Mouse (Mus musculus) adrenal gland, adult 18-20 months (tissue): ENCODE measurements around the gene Muc5ac. TPM values are rescaled to one million over a fixed set of nuclear protein-coding genes. Genes with fewer than 3 reads are reported as not detected.

ENCODE experiments used
- DNase-seq, 2 experiments: peaks; one replicate each; pipeline ENCODE4 v3.0.0; 2021 to 2022; ENCODE audit warnings: low spot score in 2 of 2
- total RNA-seq, 2 experiments: library from RNA; stranded (reverse); gene quantifications; 1 replicate in 1 of 2; 2 replicates in 1 of 2; pipeline ENCODE4 v1.2.3; 2021

Muc5ac gene
- total RNA-seq, 2 experiments from 2014 or later = not detected

- no peak for DNase-seq
These were observed 35.6 kb downstream of the Muc5ac start for GRCm38 (mm10) chr7:141824398-141824797.

- DNase-seq = no peak
These were observed 47.2 kb downstream of the Muc5ac start for GRCm38 (mm10) chr7:141835941-141836340.

- DNase-seq = no peak
These were observed 47.7 kb downstream of the Muc5ac start for GRCm38 (mm10) chr7:141836423-141836822.

- DNase-seq = no peak
These were observed 50.0 kb downstream of the Muc5ac start, which contains the start of gene Muc5b for GRCm38 (mm10) chr7:141838779-141839178. TSS of gene Muc5b (plus strand) at chr7:141839070.

- DNase-seq = no peak
These were observed 51.6 kb downstream of the Muc5ac start for GRCm38 (mm10) chr7:141840354-141840753.

GRCm38 (mm10) chr7:141861046-141861445 is 72.3 kb downstream of the Muc5ac start:
- DNase-seq = no peak

Other genes with a start within 250 kb of the Muc5ac start
- 10 to 100 TPM; 54.5 to 59.0 TPM for gene Chid1, start 249.1 kb upstream of the Muc5ac start, total RNA-seq
- gene Ap2a2, start 226.8 kb upstream of the Muc5ac start, total RNA-seq = 10 to 100 TPM; 56.4 to 83.8 TPM
- gene Muc6, start 133.7 kb upstream of the Muc5ac start, total RNA-seq = not detected
- gene Muc2, start 98.6 kb upstream of the Muc5ac start, total RNA-seq = 1 to 10 TPM in 1 of 2 experiments, under 1 TPM in 1; 0.50 to 2.7 TPM
- gene Muc5b, start 50.1 kb downstream of the Muc5ac start, total RNA-seq = not detected
- 10 to 100 TPM; 57.0 to 57.8 TPM for gene Tollip, start 129.5 kb downstream of the Muc5ac start, total RNA-seq
- gene Brsk2, start 160.8 kb downstream of the Muc5ac start, total RNA-seq = 1 to 10 TPM; 1.8 to 2.1 TPM